Mouse (Mus musculus) gastrocnemius, postnatal 14 days (tissue): Measurements from ENCODE around the gene Tmem150c. TPM values are rescaled to one million over a fixed set of nuclear protein-coding genes. Genes with fewer than 3 reads are reported as not detected.

Experiments
- DNase-seq: peaks from one replicate; pipeline ENCODE4 v3.0.0; 2021; ENCODE audit warnings: mixed read lengths
- intact Hi-C: fragments of 180-260 bp; cut with DNase I; formaldehyde crosslinking; loops from one replicate; pipeline ENCODE4 v1.15.1; 2025; ENCODE audit warnings: low total_unique reads
- total RNA-seq, 2 experiments: library from RNA; stranded (reverse); gene quantifications; 2 replicates each; pipeline ENCODE4 v1.2.3; 2021

Gene Tmem150c
- total RNA-seq, 2 experiments from 2014 or later: 3.6 to 4.1 TPM

DNA sequence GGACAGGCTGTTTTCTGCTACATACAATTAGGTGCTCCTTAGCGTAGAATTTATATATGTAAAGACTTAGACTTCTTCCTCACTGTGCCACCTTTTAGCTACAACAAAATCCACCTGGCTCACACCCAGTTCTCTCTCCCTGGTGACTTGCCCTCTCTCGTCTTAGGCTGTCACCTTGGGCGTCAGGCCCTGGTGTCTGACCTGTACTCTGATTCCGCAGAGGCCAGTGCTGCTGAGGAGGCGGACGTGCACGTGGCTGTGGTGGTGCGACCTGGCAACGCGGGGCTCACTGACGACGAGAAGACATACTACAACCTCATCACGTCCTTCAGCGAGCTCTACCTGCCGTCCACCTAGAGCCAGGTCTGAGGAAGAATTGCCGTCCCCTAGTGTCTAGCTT, 92.0 kb downstream of the Tmem150c start:
- no peak for DNase-seq
- intact Hi-C loops: no loop called here

DNA sequence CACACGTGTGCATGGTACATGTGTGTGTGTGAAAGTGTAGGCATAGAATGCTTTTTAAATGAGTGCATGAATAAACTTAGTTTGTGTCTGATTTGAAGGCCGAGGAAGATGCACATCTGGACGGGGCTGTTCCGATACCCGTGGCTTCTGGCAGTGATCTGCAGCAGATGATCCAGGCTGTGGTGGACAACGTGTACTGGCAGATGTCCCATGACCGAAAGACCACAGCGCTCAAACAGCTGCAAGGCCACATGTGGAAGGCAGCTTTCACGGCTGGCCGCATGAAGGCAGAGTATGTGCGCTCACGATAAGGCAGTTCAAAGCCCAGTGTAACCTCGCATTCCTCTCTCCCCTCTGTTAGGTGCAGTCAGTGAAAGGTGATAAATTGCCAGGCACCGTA, 98.7 kb downstream of the Tmem150c start:
- DNase-seq: no peak
- intact Hi-C loops: no loop called here

DNA sequence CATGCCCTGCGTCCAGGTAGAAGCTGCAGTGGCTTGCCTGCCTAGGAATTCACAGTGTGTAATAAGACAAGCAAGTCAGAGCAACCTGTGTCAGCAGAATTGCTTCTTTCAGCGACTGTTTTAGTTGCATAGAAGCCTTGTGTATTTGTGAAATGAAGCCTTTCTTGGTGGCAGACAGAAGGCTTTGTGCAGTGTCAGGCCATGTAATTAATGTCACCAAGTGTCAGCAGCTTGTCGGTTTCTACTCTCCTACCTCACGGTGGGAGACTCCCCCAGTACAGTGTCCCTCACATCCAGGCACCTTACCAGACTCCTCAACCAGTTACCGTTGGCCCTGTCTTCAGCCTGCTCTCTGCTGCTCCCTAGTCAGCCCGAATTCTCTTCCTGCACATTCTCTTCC, 100.3 kb downstream of the Tmem150c start:
- no peak for DNase-seq
- intact Hi-C loops: no loop called here

DNA sequence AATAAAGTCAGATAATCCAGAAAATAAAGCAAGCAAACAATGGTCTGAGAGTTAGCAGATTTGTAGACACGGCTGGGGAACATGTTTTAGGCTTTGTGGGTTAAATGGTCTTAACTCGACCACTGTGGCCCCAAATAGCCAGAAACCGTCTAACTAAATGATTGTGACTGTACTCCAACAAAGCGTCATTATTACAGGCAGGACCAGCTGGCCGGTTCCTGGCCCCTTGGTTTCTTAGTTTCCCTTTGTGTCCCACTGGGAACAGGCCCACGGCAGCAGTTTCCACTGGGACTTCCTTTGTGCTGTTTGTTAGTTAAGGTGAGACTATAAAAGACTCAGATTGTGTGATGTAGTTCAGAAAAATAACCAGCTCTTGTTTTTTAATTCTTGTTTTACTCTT, 100.9 kb downstream of the Tmem150c start:
- intact Hi-C loops: no loop called here
- no peak for DNase-seq

GRCm38 (mm10) chr5:100057461-100058209, 102.0 kb downstream of the Tmem150c start:
- no peak for DNase-seq
- intact Hi-C loops: no loop called here

- intact Hi-C loops: no loop called here
- DNase-seq: no peak
These were observed 103.7 kb downstream of the Tmem150c start for GRCm38 (mm10) chr5:100055866-100056369.

DNA sequence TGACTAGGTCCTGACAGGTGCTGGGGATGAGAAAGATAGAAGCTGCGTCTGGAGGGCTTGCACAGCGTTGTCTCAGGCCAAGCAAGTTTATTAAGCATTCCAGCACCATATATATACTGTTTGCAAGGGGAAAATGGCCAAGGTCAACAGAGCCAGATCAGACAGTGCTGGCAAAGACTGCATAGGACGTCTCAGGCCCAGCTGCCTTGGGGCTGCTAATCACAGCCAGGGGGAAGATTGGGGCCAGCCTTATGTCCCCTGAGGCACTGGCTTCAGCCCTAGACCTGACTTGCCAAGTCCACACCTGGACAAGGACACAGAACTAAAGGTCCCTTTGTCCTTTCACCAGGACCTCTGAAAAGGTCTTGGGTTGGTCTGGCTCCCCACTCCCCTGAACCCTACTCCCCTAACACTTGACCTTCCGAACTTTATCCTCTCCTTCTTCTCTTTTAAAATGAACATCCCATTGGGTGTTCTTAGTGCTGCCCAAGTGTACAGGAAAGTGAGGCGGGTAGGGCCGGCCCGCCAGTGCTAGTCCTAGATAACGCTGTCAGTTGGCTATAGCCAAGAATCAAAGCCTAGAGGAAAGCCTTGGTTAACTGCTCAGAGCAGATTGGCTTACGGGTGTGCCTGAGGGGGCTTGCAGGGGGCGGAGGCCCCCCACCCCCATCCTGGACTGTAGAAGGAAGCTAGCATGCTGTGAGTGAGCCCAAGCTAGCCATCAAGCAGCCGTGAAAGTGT, 104.6 kb downstream of the Tmem150c start:
- intact Hi-C loops: no loop called here
- no peak for DNase-seq

DNA sequence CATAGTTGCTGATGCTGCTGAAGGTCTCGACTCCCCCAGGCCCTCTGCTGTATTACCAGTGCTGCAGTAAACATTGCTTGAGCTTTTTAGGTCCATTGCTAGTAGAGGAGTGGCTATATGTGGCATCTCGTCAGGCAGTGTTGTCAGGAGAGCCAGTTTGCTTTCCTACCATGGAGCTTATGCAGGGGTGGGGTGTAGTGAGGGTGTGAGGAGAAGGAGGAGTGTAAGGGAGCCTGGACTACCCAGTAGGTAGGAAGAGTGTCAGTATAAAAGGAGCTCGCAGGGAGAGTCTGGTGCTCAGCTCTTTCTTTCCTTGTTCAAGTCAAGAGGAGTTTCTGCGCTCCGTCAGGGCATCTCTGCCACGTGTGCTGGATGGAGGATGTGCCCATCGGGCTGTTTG, 106.9 kb downstream of the Tmem150c start:
- intact Hi-C loops: no loop called here
- no peak for DNase-seq

- DNase-seq: no peak
- intact Hi-C loops: no loop called here
These were observed 109.7 kb downstream of the Tmem150c start for GRCm38 (mm10) chr5:100049904-100050303.

- no peak for DNase-seq
- intact Hi-C loops: no loop called here
These were observed 111.7 kb downstream of the Tmem150c start for GRCm38 (mm10) chr5:100047871-100048270.

DNA sequence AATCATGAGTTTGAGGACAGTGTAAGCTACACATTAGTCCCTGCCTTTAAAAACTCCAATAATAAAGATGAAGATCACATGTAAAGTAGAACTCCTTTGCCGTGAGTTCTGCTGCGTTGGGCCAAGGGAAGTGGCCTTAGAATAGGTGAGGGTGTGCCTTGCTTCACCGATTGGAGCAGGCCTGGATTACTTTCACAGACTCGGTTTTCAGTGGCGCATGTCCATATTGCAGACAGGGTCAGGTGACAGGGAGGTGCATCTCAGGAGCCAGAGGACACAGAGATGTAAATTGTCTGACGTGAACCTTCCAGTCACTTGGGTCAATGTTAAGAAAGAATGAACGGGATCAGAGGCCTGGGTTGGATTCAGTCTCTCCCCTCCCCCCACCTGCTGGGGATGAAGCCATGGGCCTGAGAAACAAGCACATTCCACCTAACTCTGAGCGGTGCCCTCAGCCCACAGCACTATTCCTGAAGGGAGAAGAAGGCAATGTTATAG, 112.4 kb downstream of the Tmem150c start:
- DNase-seq: no peak
- intact Hi-C loops: no loop called here

DNA sequence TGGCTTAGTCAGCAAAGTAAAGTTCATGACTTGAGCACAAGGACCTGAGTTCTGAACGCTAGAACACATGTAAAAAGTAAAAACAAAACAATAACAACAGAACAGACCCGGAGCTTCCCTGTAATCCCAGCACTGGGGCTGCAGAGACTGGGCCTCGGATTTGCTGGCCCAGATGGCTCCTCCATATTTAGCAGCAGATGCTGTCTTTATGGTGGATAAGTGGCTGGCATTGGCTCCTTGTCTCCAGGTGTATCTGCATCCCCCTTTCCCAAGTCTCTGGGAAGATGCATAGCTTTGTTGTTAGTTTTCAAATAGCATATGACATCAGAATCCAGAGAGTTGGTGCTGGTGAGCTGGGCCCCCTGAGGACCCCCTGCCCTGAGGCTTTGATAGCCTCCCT, 113.5 kb downstream of the Tmem150c start:
- no peak for DNase-seq
- intact Hi-C loops: no loop called here

GRCm38 (mm10) chr5:100044621-100045020, 115.0 kb downstream of the Tmem150c start:
- intact Hi-C loops: no loop called here

GRCm38 (mm10) chr5:100044030-100044429, 115.6 kb downstream of the Tmem150c start:
- intact Hi-C loops: no loop called here

More at GRCm38 (mm10) chr5:100044621-100045020, 115.0 kb downstream of the Tmem150c start:
- no peak for DNase-seq

DNA sequence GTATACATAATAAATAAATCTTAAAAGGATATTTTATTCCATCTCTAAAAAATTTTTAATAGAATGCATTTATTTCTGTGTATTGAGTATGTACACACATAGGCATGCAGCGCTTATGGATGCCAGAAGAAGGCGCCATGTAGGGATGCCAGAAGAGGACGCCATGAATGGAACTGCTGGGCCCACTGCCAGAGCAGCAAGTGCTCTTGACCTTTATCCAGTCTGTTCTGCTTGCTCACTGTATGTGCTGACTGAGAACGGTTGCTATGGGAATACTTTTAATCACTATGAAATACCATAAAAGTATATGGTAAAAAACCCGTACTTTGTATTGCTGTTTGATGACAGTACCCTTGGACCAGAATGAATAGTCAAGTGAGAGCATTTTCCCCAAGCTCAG, 116.2 kb downstream of the Tmem150c start:
- DNase-seq: no peak
- intact Hi-C loops: no loop called here

More at GRCm38 (mm10) chr5:100044030-100044429, 115.6 kb downstream of the Tmem150c start:
- no peak for DNase-seq

DNA sequence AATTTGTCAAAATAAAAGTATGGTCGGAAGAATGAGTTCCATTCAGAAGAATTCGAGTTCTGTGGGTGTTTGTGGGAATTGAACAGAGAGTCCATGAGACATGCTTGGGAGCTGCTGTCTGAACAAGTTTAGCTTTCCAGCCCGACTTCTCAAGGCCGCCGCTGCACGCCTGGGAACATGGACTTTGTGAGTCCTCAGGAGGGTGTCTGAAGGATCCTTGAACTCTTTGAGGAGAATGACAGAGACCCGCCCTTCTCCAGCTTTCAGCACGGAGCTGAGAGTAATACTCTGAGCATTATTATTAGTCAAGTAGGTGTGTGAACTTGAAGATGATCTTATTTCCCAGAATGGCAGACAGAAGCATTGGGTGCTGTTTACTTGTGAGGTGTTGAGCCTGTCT, 117.1 kb downstream of the Tmem150c start:
- intact Hi-C loops: no loop called here

GRCm38 (mm10) chr5:100041272-100041671, 118.3 kb downstream of the Tmem150c start:
- no peak for DNase-seq
- intact Hi-C loops: no loop called here

More for the DNA sequence above, 117.1 kb downstream of the Tmem150c start:
- DNase-seq: no peak

DNA sequence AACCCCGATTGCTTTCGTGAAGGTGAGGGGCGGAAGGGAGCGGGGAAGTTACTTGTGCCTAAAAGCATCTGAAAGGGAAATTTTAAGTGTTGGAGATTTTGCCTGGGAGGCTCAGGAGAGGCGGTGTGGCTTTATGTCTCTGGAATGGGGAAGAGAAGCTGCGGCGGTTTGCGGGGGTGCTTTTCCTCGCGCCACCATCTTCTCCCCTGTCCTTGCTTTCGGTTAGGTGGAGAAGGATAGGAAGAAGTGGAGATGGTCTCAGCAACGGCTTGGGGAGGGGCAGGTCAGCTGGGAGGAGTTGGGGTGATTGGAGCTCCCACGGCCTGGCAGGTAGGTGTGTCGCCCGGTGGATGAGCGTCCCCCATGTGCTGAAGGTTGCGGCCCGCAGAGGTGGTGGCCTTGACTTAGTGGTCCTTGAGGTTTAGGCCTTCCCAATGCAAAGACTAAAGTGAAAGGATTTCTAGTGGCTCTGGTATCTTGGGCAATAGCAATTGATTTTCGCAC, 119.3 kb downstream of the Tmem150c start:
- intact Hi-C loops: no loop called here
- no peak for DNase-seq

DNA sequence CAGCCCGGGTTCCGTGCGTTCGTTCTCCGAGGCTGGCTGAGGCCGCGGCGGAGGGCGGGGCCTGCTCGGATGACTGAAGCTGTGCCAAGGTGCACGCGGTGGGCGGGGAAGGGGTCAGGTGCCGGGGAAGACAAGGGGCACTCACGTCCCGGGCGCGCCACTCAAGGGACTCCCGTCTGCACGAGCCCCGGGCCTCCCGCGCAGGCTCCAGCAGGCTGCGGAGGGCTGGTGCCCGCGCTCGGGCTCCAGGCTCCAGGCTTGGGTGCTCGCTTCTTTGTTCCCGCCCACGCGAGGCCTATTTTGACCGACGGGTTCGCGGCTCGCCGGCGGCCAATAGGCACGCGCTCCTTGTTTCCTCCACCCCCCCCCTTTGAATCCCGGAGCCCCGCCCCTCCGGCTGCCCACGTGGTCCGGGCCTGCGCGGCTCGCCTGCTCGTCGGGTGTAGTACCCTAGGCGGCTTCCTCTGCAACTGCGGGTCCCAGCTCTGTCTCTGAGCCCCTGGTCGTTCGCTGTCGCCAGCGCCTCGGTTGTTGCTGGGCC, 119.9 kb downstream of the Tmem150c start, which contains the start of the genes Hnrnpdl and Enoph1:
Gene Hnrnpdl (minus strand): TSS at position 63 of the 541 bp plus-strand sequence.
Gene Enoph1 (plus strand): TSS at position 384 of the 541 bp plus-strand sequence.
- intact Hi-C loops: no loop called here

More for the DNA sequence above, 119.9 kb downstream of the Tmem150c start, which contains the start of the genes Hnrnpdl and Enoph1:
- peak; percentile 94 for DNase-seq
